Mouse (Mus musculus) embryonic fibroblast, embryonic 13.5 days (primary cell): ENCODE measurements at regions not wholly inside any gene's neighbourhood (a gene's known extent, or its start where the extent isn't known, plus 50 kb on each side); places are given as distances from the start of the nearest gene placed in this dataset.

Experiments
- CTCF ChIP-seq: IDR thresholded peaks from 2 replicates; pipeline ENCODE4 v1.5.1; 2011; ENCODE audit warnings: mild to moderate bottlenecking, control low read depth, low read length, moderate library complexity, borderline replicate concordance; ENCODE audit not compliant: insufficient read depth
- POLR2A ChIP-seq: IDR thresholded peaks from 2 replicates; pipeline ENCODE4 v1.6.1; 2011; ENCODE audit warnings: low read depth, mild to moderate bottlenecking, control low read depth, low read length, moderate library complexity

DNA sequence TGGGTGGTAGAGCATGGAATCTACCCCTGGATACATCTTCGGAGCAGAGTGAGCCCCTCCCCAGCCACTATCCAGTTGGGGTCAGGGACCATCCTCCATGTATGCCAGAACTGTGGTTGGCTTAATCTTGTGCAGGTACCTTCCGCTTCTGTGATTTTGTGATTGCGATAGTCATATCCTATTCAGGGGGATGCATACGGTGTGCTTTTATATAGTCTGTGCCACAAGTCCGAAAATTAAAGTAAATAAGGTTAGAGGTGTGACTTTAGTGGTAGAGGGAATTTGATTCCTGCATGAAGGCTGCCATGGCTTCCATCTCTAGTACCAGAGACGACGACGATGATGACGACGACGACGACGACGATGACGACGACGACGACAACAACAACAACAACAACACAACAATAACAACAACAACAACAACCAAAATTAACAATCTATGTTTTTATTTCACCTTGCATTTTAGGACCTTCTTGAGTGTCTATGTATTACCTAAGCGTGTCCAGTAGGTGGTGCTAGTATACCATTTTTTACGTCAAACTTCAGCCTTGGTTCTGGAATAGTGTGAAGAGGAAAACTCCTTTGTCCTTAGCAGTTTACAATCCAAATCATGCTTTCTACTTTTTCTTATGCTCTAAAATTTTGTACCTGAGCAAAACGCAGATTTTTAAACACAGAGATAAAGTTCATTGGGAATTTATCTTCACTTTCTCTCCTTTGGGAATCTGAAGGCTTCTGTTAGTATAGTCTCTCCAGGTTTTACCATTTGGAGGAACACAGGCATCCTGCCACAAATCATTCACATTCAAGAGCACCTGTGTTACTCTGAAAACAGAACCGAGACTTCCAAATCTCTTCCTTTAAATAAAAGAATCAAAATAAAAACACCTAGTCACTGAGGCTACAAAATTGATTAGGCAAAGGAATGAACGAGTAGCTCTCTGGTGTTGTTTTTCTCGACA, 224.5 kb downstream of the Ankrd16 start:
- no peak for TF ChIP-seq CTCF
- TF ChIP-seq POLR2A, result no peak
